11 mouse cellular contexts compared by ENCODE assay signal in the genomic region with DNA sequence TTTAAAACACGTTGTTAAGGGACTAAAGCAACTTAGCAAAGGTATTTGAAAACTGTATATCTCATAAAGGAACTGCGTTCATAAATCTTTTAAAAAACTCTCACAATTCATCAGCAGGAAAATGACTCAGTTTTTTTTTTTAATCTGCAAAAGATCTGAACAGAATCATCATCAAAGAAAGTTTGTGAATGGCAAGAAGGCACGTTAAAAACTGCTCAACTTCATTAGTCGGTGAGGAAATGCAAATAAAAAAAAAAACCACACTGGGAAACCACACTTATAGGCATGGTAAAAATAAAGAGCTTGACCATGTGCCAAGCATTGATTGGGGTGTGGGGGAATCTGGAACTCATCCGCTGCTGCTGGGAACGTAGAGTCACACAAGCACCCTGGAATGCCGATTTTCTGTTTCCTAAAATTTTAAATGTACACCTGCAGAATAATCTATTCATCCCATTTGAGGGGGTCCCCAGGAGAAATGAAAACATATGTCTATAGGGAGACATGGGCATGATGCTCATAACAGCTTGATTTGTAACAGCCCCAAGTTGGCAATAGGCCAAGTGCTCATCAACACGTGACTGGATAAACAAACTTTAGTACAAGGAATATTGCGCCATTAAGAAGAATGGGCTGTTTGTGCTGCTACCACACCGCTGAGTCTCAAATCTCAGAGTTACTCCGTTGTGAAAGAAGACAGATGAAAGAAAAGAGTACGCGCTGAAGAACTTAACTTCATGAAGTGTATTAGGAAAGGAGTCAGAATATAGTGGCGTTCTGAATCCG. TPM values are rescaled to one million over a fixed set of nuclear protein-coding genes. Genes with fewer than 3 reads are reported as not detected.
DNase-seq lines count a peak whose midpoint lies in the region; ATAC-seq lines count a peak whose summit lies in the region.
"Had no signal": no experiment of that assay in that cellular context is flagged by ENCODE, and none has a peak within 500 bp of the region (broad histone marks: within the 10 kb centered on the region; RNA-seq: fewer than 3 reads in every experiment).

No protein-coding gene starts in this region.

- no peaks in the 10 kb centered on the region for H3K27me3 ChIP-seq in limb, embryonic 12.5 days
- H3K27me3 ChIP-seq in limb, embryonic 10.5 days (ENCODE audit: low read depth, poor library complexity, severe bottlenecking), result no peaks in the 10 kb centered on the region
- H3K27me3 ChIP-seq: liver, embryonic 12.5 days had no signal

- peak overlapping the region; percentile 30 for H3K4me2 ChIP-seq in limb, embryonic 12.5 days
- H3K4me2 ChIP-seq: liver, embryonic 12.5 days had no signal

- ATAC-seq in limb, embryonic 12.5 days (ENCODE audit: insufficient number of reproducible peaks, insufficient read depth, low FRiP score, low TSS enrichment, low read depth), result no peak
- peak; percentile 29; the same call in 1 of the 2 replicates for ATAC-seq in common myeloid progenitor, adult 5-6 weeks (replicated peaks; ENCODE audit: low read depth, poor library complexity, severe bottlenecking)
- ATAC-seq: liver, embryonic 12.5 days had no signal

- intact Hi-C loops in left cerebral cortex, postnatal 14 days (cut with DNase I), result no loop called here

- H3K9ac ChIP-seq in limb, embryonic 12.5 days (replicated peaks), result no peak overlapping the region
- H3K9ac ChIP-seq: liver, embryonic 12.5 days had no signal

- no peak overlapping the region; the same call in 1 of the 2 replicates for H3K27ac ChIP-seq in limb, embryonic 12.5 days
- H3K27ac ChIP-seq in limb, embryonic 10.5 days, result no peak overlapping the region
- H3K27ac ChIP-seq: liver, embryonic 12.5 days had no signal

- DNase-seq in cerebellum, postnatal 10 days, result peak; percentile 24 to 27
- no peak for DNase-seq in cerebellum, adult 8-10 months
- DNase-seq in limb, embryonic 10.5 days (ENCODE audit: low spot score), result no peak
- peak; percentile 63 for DNase-seq in lung, postnatal 10 days
- DNase-seq in gastrocnemius, postnatal 4 days (ENCODE audit: low spot score in 2 of 2), result no peak
- DNase-seq in left cerebral cortex, postnatal 14 days (ENCODE audit: low spot score in 2 of 2), result no peak
- DNase-seq: gastrocnemius, postnatal 10 days; heart, postnatal 36 days had no signal

- no peaks in the 10 kb centered on the region for H3K36me3 ChIP-seq in limb, embryonic 12.5 days
- no peaks in the 10 kb centered on the region for H3K36me3 ChIP-seq in limb, embryonic 10.5 days
- H3K36me3 ChIP-seq: liver, embryonic 12.5 days had no signal

- no peaks in the 10 kb centered on the region for H3K9me3 ChIP-seq in limb, embryonic 12.5 days
- H3K9me3 ChIP-seq in limb, embryonic 10.5 days (replicated peaks), result no peaks in the 10 kb centered on the region
- H3K9me3 ChIP-seq: liver, embryonic 12.5 days had no signal

- H3K4me1 ChIP-seq in limb, embryonic 12.5 days (replicated peaks), result peaks cover 16% of the 10 kb centered on the region
- peaks cover 5% of the 10 kb centered on the region; the same call in 1 of the 2 replicates for H3K4me1 ChIP-seq in limb, embryonic 10.5 days

- no peak overlapping the region for H3K4me3 ChIP-seq in limb, embryonic 12.5 days (replicated peaks)
- no peak overlapping the region for H3K4me3 ChIP-seq in limb, embryonic 10.5 days
- H3K4me3 ChIP-seq: liver, embryonic 12.5 days had no signal

- 47% methylated on average over 15 of the region's 15 CpGs for WGBS in limb, embryonic 12.5 days
- WGBS in limb, embryonic 10.5 days, result 87% methylated on average over 15 of the region's 15 CpGs

RNA-seq across cellular contexts. Expression of gene Irf2, which starts 43.1 kb away (rescaled TPM):
- 13.3 and 13.6 TPM in 2 replicates for polyA plus RNA-seq in limb, embryonic 12.5 days (2016; fragmentation: Nextera tagmentation; extraction: Ambion mirVana)
- 7.7 and 8.1 TPM in 2 replicates for polyA plus RNA-seq in limb, embryonic 10.5 days (2016; fragmentation: Nextera tagmentation; extraction: Ambion mirVana)
- 43.9 and 60.4 TPM in 2 replicates for total RNA-seq in common myeloid progenitor, adult 5-6 weeks (2017)
- total RNA-seq in gastrocnemius, postnatal 4 days (2021), result 10 to 100 TPM; 34.2 to 41.5 TPM
- 10 to 100 TPM; 40.6 to 44.3 TPM for total RNA-seq in left cerebral cortex, postnatal 14 days (2021)

Comparison
In these comparisons a context has a peak if more than half of its experiments do, and no peak if none do; other contexts are left out.
1. DNase-seq: peak in cerebellum, postnatal 10 days (2 of 2) and lung, postnatal 10 days (single experiment); none in cerebellum, adult 8-10 months (single experiment), limb, embryonic 10.5 days (single experiment), gastrocnemius, postnatal 4 days (0 of 2) and left cerebral cortex, postnatal 14 days (0 of 2).